Mouse (Mus musculus) myocyte (in vitro differentiated cells): ENCODE results near the gene Hebp1.

Experiments used
- CEBPB ChIP-seq: IDR thresholded peaks from 2 replicates; pipeline ENCODE4 v1.6.1; 2011; ENCODE audit warnings: mild to moderate bottlenecking, moderate library complexity; ENCODE audit not compliant: poor library complexity, insufficient read depth, severe bottlenecking
- E2F4 ChIP-seq: IDR thresholded peaks from one replicate; pipeline ENCODE4 v1.6.1; 2011; ENCODE audit warnings: mild to moderate bottlenecking, control low read depth, moderate library complexity; ENCODE audit not compliant: insufficient read depth
- MAX ChIP-seq: IDR thresholded peaks from one replicate; pipeline ENCODE4 v1.6.1; 2011; ENCODE audit warnings: low read depth, mild to moderate bottlenecking, control low read depth
- MYOG ChIP-seq, 3 experiments: IDR thresholded peaks; one replicate each; pipeline ENCODE4 v1.6.1; 2011; ENCODE audit warnings: control low read depth in 2 of 3, low read depth in 2 of 3, mild to moderate bottlenecking in 2 of 3; ENCODE audit not compliant: insufficient read length in 2 of 3, control insufficient read depth in 1 of 3, insufficient read depth in 1 of 3
- POLR2A ChIP-seq: IDR thresholded peaks from one replicate; pipeline ENCODE4 v1.6.1; 2011; ENCODE audit warnings: low read depth, mild to moderate bottlenecking, control low read depth, moderate library complexity; ENCODE audit not compliant: insufficient read length
- POLR2AphosphoS2 ChIP-seq: IDR thresholded peaks from one replicate; pipeline ENCODE4 v1.6.1; 2011; ENCODE audit warnings: low read depth, control low read depth; ENCODE audit not compliant: insufficient read length
- REST ChIP-seq: IDR thresholded peaks from one replicate; pipeline ENCODE4 v1.6.1; 2011; ENCODE audit warnings: mild to moderate bottlenecking, control low read depth, moderate library complexity; ENCODE audit not compliant: insufficient read depth, insufficient read length
- TCF12 ChIP-seq: IDR thresholded peaks from one replicate; pipeline ENCODE4 v1.6.1; 2011; ENCODE audit warnings: mild to moderate bottlenecking, control low read depth; ENCODE audit not compliant: poor library complexity, insufficient read depth, severe bottlenecking
- TCF3 ChIP-seq: IDR thresholded peaks from one replicate; pipeline ENCODE4 v1.6.1; 2011; ENCODE audit warnings: low read depth, control low read depth; ENCODE audit not compliant: insufficient read length
- USF1 ChIP-seq: IDR thresholded peaks from one replicate; pipeline ENCODE4 v1.6.1; 2011; ENCODE audit warnings: low read depth, mild to moderate bottlenecking, control low read depth, moderate library complexity

GRCm38 (mm10) chr6:135175014-135175413 lies 22.8 kb downstream of the Hebp1 start:
- no peak for TF ChIP-seq TCF3
- TF ChIP-seq MYOG (IDR thresholded peaks at IDR 0.05; ENCODE audit: control insufficient read depth in 1 of 3, insufficient read depth in 1 of 3, insufficient read length in 2 of 3, low read depth in 2 of 3): peak in 1 of 3 experiments; percentile 13
- no peak for TF ChIP-seq POLR2AphosphoS2
- no peak for TF ChIP-seq MAX
- no peak for TF ChIP-seq USF1
- no peak for TF ChIP-seq E2F4
- no peak for TF ChIP-seq TCF12
- no peak for TF ChIP-seq POLR2A
- no peak for TF ChIP-seq REST
- TF ChIP-seq CEBPB: no peak
